Mouse (Mus musculus): ENCODE measurements around the gene Dscam. TPM values are rescaled to one million over a fixed set of nuclear protein-coding genes. Genes with fewer than 3 reads are reported as not detected.

Gene Dscam
- polyA plus RNA-seq, 1 experiment from 2014 or later, result 0.05 TPM

GRCm38 (mm10) chr16:97018304-97018703, 152.2 kb downstream of the Dscam start:
- DNase-seq (ENCODE audit: low spot score), result no peak

- DNase-seq (ENCODE audit: low spot score), result no peak
Measured at GRCm38 (mm10) chr16:97017171-97017738, 153.3 kb downstream of the Dscam start.

- no peak for DNase-seq (ENCODE audit: low spot score)
Measured at GRCm38 (mm10) chr16:97016244-97016850, 154.2 kb downstream of the Dscam start.

GRCm38 (mm10) chr16:97014343-97014742, 156.2 kb downstream of the Dscam start:
- DNase-seq (ENCODE audit: low spot score), result no peak

GRCm38 (mm10) chr16:97009116-97010055, 161.2 kb downstream of the Dscam start:
- no peak for DNase-seq (ENCODE audit: low spot score)

- no peak for DNase-seq (ENCODE audit: low spot score)
Measured at GRCm38 (mm10) chr16:97007892-97008527, 162.5 kb downstream of the Dscam start.

- no peak for DNase-seq (ENCODE audit: low spot score)
Measured at GRCm38 (mm10) chr16:97006854-97007182, 163.7 kb downstream of the Dscam start.

- no peak for DNase-seq (ENCODE audit: low spot score)
Measured at GRCm38 (mm10) chr16:97006041-97006853, 164.3 kb downstream of the Dscam start.

GRCm38 (mm10) chr16:97003965-97004364, 166.6 kb downstream of the Dscam start:
- DNase-seq (ENCODE audit: low spot score), result no peak

GRCm38 (mm10) chr16:97002837-97003236, 167.7 kb downstream of the Dscam start:
- no peak for DNase-seq (ENCODE audit: low spot score)

GRCm38 (mm10) chr16:97002189-97002588, 168.4 kb downstream of the Dscam start:
- no peak for DNase-seq (ENCODE audit: low spot score)

- DNase-seq (ENCODE audit: low spot score), result no peak
Measured at GRCm38 (mm10) chr16:96996854-96997253, 173.7 kb downstream of the Dscam start.

GRCm38 (mm10) chr16:96995858-96996257, 174.7 kb downstream of the Dscam start:
- no peak for DNase-seq (ENCODE audit: low spot score)

- no peak for DNase-seq (ENCODE audit: low spot score)
Measured at GRCm38 (mm10) chr16:96987396-96987795, 183.2 kb downstream of the Dscam start.

GRCm38 (mm10) chr16:96973300-96973699, 197.3 kb downstream of the Dscam start:
- DNase-seq (ENCODE audit: low spot score), result no peak

GRCm38 (mm10) chr16:96971768-96972167, 198.8 kb downstream of the Dscam start:
- DNase-seq (ENCODE audit: low spot score), result no peak

- DNase-seq (ENCODE audit: low spot score), result no peak
Measured at GRCm38 (mm10) chr16:96970412-96970811, 200.1 kb downstream of the Dscam start.

GRCm38 (mm10) chr16:96969643-96970042, 200.9 kb downstream of the Dscam start:
- DNase-seq (ENCODE audit: low spot score), result no peak

- no peak for DNase-seq (ENCODE audit: low spot score)
Measured at GRCm38 (mm10) chr16:96968885-96969480, 201.6 kb downstream of the Dscam start.

GRCm38 (mm10) chr16:96959695-96960094, 210.9 kb downstream of the Dscam start:
- DNase-seq (ENCODE audit: low spot score), result no peak
